Mouse (Mus musculus) heart, postnatal 25 days (tissue): Measurements from ENCODE around the gene C4b. TPM values are rescaled to one million over a fixed set of nuclear protein-coding genes. Genes with fewer than 3 reads are reported as not detected.
"Not testable (repeated sequence)": the region's sequence is repeated elsewhere in the genome, so short reads cannot be mapped to it uniquely, and the experiment has no call there.

Experiments used
- DNase-seq: peaks from one replicate; pipeline ENCODE4 v3.0.0; 2022; ENCODE audit warnings: low spot score
- intact Hi-C: fragments of 180-260 bp; cut with DNase I; formaldehyde crosslinking; loops from one replicate; pipeline ENCODE4 v1.15.1; 2025
- total RNA-seq, 2 experiments: library from RNA; stranded (reverse); gene quantifications; 2 replicates each; pipeline ENCODE4 v1.2.3; 2021

C4b gene
- total RNA-seq, 2 experiments from 2014 or later = 15.0 to 23.3 TPM

DNA sequence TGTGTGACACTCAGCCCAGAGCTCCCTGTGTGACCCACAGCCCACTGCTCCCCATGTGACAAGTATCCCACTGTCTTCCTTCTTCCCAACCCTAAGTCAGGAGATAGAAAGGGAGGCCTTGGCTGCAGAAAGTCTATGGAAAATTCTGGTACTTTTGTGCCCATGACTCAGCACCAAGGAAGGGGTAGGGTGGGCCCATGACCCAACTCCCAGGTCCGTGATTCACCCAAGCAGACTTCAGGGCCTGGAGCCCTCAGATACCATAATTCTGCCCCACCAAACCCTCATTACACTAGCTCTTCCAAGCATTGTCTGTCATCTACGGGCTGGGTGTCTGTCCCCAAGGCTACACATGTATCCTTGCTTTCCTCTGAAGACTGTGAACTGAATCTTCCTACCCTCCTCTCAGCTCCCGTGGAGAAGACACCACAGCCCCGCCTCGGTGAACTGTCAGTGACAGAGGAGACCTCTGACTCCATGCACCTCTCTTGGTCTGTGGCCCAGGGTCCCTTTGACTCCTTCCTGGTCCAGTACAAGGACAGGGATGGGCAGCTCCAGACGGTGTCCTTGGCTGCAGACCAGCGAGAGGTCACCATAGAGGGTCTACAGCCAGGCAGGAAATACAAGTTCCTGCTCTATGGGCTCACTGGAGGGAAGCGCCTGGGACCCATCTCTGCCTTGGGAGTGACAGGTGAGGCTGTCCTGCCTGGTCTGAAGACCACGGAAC lies 29.3 kb downstream of the C4b start:
- not testable (repeated sequence) for DNase-seq
- intact Hi-C loops = loop anchor here (10.0 kb wide), 1 partner anchor 270 kb away; no protein-coding TSS in a partner anchor

DNA sequence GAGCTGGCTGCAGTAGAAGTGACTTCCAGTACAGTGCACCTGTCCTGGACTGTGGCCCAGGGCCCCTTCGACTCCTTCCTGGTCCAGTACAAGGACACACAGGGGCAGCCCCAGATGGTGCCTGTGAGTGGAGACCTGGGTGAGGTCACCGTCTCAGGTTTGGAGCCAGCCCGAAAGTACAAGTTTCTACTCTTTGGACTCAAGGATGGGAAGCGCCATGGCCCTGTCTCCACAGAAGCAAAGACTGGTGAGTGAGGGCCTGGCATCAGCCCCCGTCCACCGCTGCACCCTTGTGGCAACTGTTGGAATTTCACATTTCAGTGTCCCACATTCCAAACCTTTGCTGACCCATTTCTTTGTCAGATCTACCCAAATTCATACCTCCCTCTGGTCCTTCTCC lies 30.7 kb downstream of the C4b start:
- DNase-seq = no peak
- intact Hi-C loops = loop anchor here (2.0 to 10.0 kb wide), 2 partner anchors 60 to 268 kb away; no protein-coding TSS in a partner anchor

DNA sequence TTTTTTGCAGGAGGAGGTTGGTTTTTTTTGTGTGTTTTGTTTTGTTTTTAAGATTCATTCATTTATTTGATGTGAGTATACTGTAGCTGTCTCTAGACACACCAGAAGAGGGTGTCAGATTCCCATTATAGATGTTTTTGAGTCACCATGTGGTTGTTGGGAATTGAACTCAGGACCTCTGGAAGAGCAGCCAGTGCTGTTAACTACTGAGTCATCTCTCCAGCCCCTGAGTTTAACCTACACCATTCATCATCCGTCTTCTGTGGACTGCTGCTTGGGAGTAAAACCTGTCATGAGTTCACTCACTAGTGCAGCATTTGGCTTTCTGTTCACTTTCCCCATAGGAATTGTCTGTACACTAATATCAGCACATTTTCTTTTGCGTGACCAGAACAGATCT lies 37.2 kb downstream of the C4b start:
- DNase-seq, intact Hi-C loops: not testable (repeated sequence)

DNA sequence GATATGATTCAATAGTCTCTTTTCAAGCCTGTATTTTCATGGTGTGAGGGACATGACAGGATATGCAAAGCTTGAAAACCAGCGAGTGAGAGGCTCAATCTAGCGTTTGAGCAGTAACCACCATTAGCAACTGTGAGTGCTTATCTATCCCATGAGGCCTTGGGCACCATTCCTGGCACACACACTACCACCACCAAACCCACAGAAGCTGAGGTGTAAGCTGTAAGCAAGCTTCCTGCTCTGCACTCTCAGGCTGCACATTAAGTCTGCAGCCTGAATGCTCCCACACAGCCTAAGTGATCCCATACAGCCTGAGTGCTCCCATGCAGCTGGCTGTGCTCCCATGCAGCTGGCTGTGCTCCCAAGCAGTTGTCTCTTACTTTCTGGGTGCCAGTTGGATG lies 43.0 kb downstream of the C4b start:
- intact Hi-C loops = no loop called here
- DNase-seq = no peak

DNA sequence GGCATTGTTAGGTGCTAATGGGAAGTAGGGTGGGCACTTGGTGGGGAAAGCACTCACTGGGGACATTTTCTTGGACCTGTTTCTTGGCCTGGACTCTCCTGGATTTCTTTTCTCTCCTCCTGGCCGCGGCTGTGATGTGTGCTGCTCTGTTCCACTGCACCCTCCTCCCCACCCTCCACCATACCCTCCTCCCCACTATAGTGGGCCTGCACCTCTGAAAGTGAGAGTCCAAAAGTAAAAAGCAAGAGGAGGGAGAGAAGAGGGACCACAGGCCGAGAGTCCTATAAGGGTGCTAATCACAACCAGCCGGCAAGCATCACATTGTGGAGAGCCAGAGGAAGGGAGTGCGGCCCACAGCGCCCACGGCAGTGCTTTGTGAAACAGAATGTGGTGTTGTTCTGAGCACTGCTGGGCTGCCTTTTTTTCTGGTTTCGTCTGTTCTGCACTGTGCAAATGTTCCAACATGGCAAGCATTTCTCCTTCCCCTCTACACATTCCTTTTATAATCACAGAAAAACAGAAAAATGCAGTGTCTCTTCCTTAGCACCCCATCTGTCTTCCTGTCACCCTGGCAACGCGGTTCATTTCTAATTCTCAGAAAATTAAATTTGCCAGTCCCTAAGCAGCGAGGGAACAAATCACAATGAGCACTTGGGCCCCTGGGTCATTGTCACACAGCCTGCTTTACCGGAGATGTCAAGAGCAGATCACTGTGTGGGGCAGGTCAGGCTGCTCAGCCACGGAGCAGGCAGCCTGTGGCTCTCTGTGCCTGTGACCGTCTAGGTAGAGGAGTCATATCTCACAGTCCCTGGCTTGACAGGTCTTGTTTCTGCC lies 43.9 kb downstream of the C4b start:
- intact Hi-C loops = no loop called here
- DNase-seq = no peak

DNA sequence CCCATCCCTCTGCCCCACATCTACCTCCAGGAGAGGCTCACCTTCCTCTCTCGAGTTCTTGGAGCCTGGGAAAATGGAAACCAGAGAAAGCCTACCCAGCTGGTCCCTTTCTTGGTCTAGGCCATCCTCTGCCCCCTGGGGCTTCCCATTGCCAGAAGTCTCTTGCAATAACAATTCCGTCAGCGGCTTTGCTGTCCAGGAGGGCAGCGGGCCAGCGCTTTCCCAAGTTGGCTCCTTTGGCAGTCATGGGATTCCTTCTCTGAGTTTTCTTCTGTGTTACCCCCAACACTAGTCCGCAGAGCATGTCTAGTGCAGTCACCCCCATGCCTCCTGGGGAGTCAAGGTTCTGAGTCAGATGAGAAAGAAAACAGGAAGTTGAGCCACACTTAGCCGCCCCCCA lies 50.8 kb downstream of the C4b start:
- DNase-seq = peak; percentile 86
- intact Hi-C loops = no loop called here

DNA sequence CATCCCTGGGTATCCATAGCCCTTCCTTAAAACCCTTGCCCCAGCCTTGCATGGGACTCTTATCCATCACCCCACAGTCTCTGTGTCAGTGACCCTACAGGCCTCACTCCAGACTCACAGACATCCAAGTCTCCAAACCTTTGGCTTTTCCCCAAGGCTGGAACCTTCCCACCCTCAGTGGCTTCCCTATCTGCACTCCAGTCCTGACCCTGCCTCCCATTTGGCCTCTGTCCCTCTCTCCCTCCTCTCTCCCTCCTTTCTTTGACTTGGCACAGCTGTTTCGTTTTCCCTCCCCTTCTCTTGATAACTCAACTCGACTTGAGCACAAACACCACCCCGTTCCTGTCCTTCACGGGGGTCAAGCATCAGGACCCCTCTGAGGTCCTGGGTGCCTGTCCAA lies 53.2 kb downstream of the C4b start:
- intact Hi-C loops = no loop called here
- peak; percentile 78 for DNase-seq

DNA sequence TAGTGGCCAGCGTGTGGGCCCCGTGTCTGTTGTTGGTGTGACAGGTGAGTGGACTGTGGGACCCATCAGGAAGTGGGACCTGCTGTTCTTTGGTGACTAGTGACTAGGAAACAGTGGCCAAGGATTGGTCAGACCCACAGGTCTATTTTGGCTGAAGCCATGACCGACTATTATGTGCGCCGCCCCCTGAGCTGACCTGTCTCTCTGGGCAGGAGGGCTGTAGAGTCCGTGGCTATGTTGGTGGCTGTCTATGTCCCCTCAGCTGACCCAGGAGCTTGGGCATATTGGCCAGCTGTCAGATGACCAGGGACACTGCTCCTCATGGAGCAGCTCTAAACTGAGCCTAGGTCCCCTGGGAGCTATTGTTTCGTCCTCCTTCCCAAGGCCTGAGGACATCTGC lies 54.8 kb downstream of the C4b start:
- intact Hi-C loops = no loop called here
- no peak for DNase-seq

DNA sequence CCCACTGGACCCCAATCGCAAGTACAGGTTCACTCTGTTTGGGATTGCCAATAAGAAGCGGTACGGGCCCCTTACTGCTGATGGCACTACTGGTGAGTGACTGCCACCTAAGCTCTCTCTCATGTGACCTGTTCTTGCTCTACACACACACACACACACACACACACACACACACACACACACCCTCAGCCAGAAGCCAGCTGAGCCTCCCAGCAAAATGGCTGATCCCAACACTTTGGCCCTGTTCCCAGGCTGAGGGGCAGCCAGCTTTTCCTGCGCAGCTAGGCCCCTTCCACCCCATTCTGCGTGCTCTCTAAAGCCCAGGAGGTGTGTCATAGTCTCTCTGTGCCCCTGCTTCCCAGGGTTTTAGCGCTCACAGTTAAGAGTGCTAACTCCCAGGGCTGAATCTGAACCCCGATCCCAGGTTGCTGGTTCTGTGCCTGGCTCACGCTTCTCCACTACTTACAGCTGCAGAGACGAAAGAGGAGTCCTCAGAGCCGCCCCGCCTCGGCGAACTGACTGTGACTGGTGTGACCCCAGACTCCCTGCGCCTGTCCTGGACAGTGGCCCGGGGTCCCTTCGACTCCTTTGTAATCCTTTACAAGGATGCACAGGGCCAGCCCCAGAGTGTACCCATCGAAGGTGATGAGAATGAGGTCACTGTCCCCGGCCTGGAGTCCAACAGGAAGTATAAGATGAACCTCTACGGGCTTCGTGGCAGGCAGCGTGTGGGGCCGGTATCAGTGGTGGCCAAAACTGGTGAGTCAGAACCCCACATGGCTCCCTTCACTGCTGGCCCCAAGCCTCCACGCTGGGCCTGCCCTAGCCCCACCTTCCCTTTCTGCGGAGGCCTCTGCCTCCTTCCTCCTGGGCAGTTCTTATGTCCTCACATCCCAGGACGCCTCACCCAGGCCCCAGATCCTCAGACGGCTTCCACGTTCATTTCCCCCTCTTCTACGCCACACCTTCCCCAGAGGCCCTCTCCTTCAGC lies 58.3 kb downstream of the C4b start:
- intact Hi-C loops = no loop called here
- DNase-seq = peak; percentile 67

DNA sequence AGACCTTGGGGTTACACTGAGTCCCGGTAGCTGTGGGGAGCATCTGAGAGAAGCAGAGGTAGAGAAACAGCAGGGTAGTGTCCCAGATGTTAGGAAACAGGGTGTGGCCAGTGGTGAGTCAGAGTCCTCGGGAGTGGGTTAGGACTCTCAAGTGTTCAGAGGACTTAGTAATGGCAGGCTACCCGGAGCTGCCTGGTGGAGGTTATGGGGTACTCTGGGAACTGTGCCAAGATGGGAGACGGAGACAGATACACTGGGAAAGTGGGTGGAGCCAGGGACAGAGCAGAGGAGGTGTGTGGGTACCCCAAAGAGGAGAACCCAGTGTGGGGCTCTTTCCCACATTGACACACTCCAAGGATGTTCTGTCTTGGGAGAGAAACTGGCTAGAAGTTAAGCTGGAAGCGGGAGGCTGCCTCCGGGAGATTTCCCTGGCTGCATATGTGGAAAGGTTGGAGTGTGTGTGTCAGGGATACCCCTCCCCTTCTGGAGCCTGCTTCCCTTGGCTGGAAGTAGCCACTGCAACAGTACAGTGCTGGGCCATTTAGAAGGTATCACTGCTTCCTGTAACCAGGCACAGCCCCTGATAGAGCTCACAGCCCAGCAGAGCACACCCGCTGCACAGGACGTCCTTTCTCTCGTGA lies 59.3 kb downstream of the C4b start:
- intact Hi-C loops = no loop called here
- no peak for DNase-seq

DNA sequence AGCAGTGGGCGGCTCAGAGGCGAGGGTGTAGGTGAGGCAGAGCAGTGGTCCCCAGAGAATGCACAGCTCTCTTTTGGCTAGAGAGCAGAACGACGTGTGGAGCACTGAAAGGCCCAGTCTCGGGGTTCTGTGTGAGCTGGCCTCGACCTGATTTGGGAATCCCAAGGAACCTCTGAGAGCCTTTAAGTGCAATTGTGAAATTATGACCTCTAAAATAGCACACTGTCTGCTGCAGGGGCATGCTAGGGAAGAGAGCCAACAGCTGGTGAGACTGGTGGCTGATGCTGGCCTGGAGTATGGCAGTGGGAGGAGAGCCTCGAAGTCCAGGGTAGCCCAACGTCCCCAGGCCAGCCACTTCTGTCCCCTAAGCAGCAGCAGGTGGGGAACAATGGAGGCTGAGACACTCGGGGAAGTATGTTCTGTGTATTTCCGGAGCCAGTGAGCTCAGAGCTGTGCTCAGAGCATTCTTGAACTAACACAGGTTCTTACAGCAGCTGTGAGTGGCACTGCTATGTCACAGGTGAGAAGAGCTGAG lies 59.9 kb downstream of the C4b start:
- intact Hi-C loops = no loop called here
- DNase-seq = no peak

DNA sequence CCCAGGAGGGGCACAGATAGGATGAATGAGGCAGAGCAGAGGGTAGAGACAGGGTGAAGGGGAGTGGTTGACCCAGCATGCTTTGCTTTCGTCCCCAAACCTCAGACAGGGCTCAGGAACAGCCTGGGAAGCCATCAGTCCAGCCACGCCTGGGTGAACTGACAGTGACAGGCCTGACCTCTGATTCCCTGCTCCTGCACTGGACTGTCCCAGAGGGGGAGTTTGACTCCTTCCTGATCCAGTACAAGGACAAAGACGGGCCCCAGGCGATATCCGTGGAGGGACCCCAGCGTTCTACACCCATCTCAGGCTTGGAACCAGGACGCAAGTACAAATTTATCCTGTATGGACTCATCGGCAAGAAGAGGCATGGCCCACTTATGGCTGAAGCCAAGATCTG lies 60.5 kb downstream of the C4b start:
- no peak for DNase-seq
- intact Hi-C loops = no loop called here

DNA sequence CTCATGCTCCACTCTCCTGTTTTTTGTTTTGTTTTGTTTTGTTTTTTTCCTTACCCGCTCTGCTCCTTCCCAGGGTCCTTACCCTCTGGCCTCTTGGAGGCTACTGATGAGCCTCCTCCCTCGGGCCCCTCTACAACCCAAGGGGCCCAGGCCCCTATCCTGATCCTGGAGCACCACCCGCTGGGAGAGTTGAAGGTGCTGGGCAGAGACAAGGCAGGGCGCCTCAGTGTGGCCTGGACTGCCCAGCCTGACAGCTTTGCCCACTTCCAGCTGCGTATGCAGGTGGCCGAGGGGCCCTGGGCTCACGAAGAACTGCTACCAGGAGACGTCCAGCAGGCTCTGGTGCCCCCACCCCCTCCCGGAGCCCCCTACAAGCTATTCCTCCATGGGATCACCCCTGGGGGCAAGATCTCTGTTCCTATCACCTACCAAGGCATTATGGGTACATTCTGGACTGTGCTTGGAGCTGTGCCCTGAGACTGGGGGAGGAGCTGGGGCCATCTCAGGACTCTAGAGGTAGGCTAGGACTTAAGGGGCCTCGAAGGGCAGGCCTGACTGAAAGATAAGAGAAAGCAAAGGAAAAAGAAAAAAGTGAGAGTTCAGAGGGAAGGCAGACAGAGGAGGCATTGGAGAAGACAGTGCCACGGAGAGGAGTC lies 61.7 kb downstream of the C4b start:
- intact Hi-C loops = loop anchor here (2.0 kb wide), 1 partner anchor 21 kb away; no protein-coding TSS in a partner anchor
- DNase-seq = no peak

DNA sequence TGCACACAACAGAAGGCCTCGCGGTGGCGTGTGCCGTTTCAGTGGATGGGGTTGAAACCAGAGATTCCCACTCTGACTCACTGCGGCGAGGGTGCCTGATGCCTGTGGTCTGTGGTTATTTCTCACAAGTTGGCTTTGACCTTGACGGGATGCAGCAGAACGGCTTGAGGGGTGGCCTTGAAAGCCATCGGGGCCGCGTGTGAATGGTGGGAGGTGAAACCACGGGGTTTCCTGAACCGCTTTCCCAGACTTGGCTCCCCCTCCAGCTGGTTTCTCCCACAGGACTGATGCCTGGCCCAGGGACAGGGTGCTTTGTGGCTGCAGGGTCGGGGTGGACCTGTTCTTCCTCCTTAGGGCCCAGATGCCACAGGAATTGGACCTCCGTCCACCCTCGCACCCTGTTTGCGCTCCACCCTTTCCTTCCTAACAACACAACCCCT lies 62.5 kb downstream of the C4b start:
- intact Hi-C loops = loop anchor here (2.0 kb wide), 1 partner anchor 20 kb away; no protein-coding TSS in a partner anchor

DNA sequence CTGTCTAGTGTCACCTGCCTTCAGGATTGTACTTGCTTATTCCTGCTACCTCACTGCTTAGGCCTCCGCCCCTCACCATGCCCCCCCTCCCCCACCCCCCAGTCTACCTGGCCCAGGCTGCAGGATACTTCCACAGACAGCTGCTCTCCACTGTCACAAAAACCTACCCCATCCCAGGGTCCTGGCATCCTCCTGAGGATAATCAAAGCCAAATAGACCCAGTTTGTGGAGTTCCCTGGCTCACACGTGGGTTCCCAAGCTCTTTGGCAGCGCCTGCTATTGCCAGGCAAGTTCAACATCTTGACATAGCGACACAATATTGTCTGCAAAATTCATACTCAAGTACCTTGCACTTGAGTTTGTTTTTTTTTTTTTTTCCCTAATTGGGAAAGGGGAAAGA lies 63.1 kb downstream of the C4b start:
- intact Hi-C loops = loop anchor here (2.0 kb wide), 1 partner anchor 20 kb away; no protein-coding TSS in a partner anchor
- no peak for DNase-seq

More for the DNA sequence above, 62.5 kb downstream of the C4b start:
- no peak for DNase-seq

DNA sequence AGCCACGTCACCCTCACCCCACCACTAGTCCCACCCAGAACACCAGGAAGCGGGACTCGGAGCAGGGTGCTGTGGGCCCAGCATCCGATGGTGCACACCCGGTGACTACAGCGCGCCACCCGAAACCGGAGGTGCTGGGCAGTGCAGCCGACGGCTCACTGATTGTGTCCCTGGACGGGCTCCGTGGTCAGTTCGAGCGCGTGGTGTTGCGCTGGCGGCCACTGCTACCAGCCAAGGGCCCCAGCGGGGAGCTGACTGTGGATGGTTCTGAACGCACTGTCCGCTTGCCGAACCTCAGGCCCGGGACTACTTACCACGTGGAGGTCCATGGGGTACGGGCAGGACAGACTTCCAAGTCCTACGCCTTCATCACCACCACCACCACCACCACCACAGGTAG lies 63.5 kb downstream of the C4b start:
- intact Hi-C loops = loop anchor here (2.0 kb wide), 1 partner anchor 19 kb away; no protein-coding TSS in a partner anchor
- DNase-seq = no peak
